Mouse (Mus musculus): ENCODE measurements around the gene Ccr9. TPM values are rescaled to one million over a fixed set of nuclear protein-coding genes. Genes with fewer than 3 reads are reported as not detected.
"Not testable (repeated sequence)": the region's sequence is repeated elsewhere in the genome, so short reads cannot be mapped to it uniquely, and the experiment has no call there.

Ccr9 gene
- polyA plus RNA-seq, 1 experiment from 2014 or later: 1.0 TPM

GRCm38 (mm10) chr9:123762886-123763285 lies 84.6 kb downstream of the Ccr9 start:
- Histone ChIP-seq H3K27me3 (no peaks in the 10 kb centered on the region), H3K36me3 (no peaks in the 10 kb centered on the region), H3K4me1 (0 out of 2 replicates have a peak, but pooled peaks cover 3% of the 10 kb centered on the region), H3K9me3 (no peaks in the 10 kb centered on the region), H3K4me3 (no peak overlapping the region), H3K27ac (no peak overlapping the region), H3K4me2 (no peak overlapping the region), H3K9ac (no peak overlapping the region)
- WGBS: 77% methylated on average over 4 of the region's 4 CpGs
- ATAC-seq (ENCODE audit: borderline replicate concordance, extremely low read depth, low FRiP score, low TSS enrichment): no peak

- Histone ChIP-seq H3K4me2 (no peak overlapping the region), H3K4me3 (no peak overlapping the region), H3K27ac (no peak overlapping the region), H3K27me3 (no peaks in the 10 kb centered on the region), H3K9me3 (no peaks in the 10 kb centered on the region), H3K36me3 (no peaks in the 10 kb centered on the region), H3K9ac (no peak overlapping the region), H3K4me1 (0 out of 2 replicates have a peak, but pooled peaks cover 3% of the 10 kb centered on the region)
- 67% methylated on average over 3 of the region's 3 CpGs for WGBS
- no peak for ATAC-seq (ENCODE audit: borderline replicate concordance, extremely low read depth, low FRiP score, low TSS enrichment)
Observed at GRCm38 (mm10) chr9:123763771-123764170, 85.5 kb downstream of the Ccr9 start.

- no peak for ATAC-seq (ENCODE audit: borderline replicate concordance, extremely low read depth, low FRiP score, low TSS enrichment)
- 69% methylated on average over 3 of the region's 3 CpGs for WGBS
- H3K27me3 ChIP-seq: no peaks in the 10 kb centered on the region
Observed at GRCm38 (mm10) chr9:123766996-123767395, 88.8 kb downstream of the Ccr9 start.

GRCm38 (mm10) chr9:123768443-123768842 lies 90.2 kb downstream of the Ccr9 start:
- Histone ChIP-seq H3K27me3 (no peaks in the 10 kb centered on the region), H3K4me2 (no peak overlapping the region), H3K4me1 (no peaks in the 10 kb centered on the region), H3K4me3 (no peak overlapping the region), H3K9me3 (no peaks in the 10 kb centered on the region), H3K9ac (no peak overlapping the region), H3K36me3 (no peaks in the 10 kb centered on the region), H3K27ac (no peak overlapping the region)
- ATAC-seq (ENCODE audit: borderline replicate concordance, extremely low read depth, low FRiP score, low TSS enrichment): no peak
- 74% methylated on average over 1 of the region's 1 CpGs for WGBS

More at GRCm38 (mm10) chr9:123766996-123767395, 88.8 kb downstream of the Ccr9 start:
- Histone ChIP-seq H3K4me1 (0 out of 2 replicates have a peak, but pooled peaks cover 3% of the 10 kb centered on the region), H3K9me3 (no peaks in the 10 kb centered on the region), H3K4me2 (no peak overlapping the region), H3K36me3 (no peaks in the 10 kb centered on the region), H3K4me3 (no peak overlapping the region), H3K9ac (no peak overlapping the region), H3K27ac (no peak overlapping the region)

GRCm38 (mm10) chr9:123769532-123769931 lies 91.3 kb downstream of the Ccr9 start:
- Histone ChIP-seq H3K9me3 (no peaks in the 10 kb centered on the region), H3K36me3 (no peaks in the 10 kb centered on the region), H3K4me3 (no peak overlapping the region), H3K4me1 (no peaks in the 10 kb centered on the region), H3K4me2 (no peak overlapping the region), H3K9ac (no peak overlapping the region), H3K27me3 (no peaks in the 10 kb centered on the region), H3K27ac (no peak overlapping the region)
- WGBS: 24% methylated on average over 6 of the region's 6 CpGs
- no peak for ATAC-seq (ENCODE audit: borderline replicate concordance, extremely low read depth, low FRiP score, low TSS enrichment)

DNA sequence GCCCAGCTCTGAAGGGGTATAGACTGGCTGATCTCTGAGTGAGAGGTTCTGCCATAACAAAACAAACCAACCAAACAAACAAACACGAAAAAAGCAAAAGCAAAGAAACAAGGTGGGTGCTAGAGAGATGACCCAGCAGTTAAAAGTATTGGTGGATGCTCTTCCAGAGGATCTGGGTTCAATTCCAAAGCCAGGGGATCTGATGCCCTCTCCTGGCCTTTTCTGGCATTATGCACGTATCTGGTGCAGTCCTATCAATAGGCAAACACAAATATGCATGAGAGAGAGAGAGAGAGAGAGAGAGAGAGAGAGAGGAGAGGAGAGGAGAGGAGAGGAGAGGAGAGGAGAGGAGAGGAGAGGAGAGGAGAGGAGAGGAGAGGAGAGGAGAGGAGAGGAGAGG lies 95.1 kb downstream of the Ccr9 start:
- H3K4me1 ChIP-seq; H3K27me3 ChIP-seq; ATAC-seq (ENCODE audit: borderline replicate concordance, extremely low read depth, low FRiP score, low TSS enrichment); H3K4me2 ChIP-seq; H3K9me3 ChIP-seq; H3K27ac ChIP-seq; H3K36me3 ChIP-seq; H3K4me3 ChIP-seq; H3K9ac ChIP-seq: not testable (repeated sequence)
- WGBS: 25% methylated on average over 2 of the region's 2 CpGs

DNA sequence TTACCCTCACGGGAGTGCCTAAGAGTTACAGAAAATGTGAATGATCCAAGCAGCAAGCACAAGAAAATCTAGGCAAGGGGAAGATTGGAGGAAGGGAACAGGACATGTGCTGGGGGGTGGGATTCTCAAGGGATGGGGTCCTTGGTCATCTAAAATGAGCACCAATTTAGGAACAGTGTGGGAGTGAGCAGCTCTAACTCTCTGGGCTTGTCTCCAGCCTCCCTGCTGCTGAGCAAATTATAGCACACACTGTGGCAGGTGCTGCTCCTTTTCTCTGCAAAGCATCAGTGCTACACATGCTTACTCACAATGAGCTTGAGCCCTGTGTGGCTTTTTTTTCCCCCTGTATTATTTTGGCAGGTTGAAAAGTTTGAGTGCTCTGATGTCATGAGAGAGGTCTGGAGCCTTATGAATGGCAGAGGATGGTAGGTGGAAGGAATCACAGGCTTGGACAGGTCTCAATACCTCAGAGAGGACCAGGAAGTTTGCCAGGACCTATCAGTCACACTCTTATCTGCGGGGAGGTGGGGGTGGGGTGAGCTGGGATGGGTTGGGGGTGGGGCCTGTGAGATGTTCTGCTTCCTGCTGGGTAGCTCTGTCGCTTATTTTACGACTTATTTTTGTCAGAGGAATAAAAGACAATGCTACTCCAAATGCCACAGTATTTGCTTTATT lies 110.8 kb downstream of the Ccr9 start:
- Histone ChIP-seq H3K36me3 (peaks cover 27% of the 10 kb centered on the region), H3K9ac (no peak overlapping the region), H3K4me3 (no peak overlapping the region), H3K9me3 (no peaks in the 10 kb centered on the region), H3K27me3 (no peaks in the 10 kb centered on the region), H3K4me2 (no peak overlapping the region), H3K27ac (no peak overlapping the region), H3K4me1 (no peaks in the 10 kb centered on the region)
- ATAC-seq (ENCODE audit: borderline replicate concordance, extremely low read depth, low FRiP score, low TSS enrichment): no peak
- WGBS: 70% methylated on average over 4 of the region's 4 CpGs

GRCm38 (mm10) chr9:123796174-123796573 lies 117.9 kb downstream of the Ccr9 start:
- no peak for ATAC-seq (ENCODE audit: borderline replicate concordance, extremely low read depth, low FRiP score, low TSS enrichment)
- no peak overlapping the region for H3K4me3 ChIP-seq
- no peak overlapping the region for H3K4me2 ChIP-seq
- H3K9me3 ChIP-seq: no peaks in the 10 kb centered on the region
- no peaks in the 10 kb centered on the region for H3K4me1 ChIP-seq
- no peak overlapping the region for H3K9ac ChIP-seq
- 44% methylated on average over 3 of the region's 3 CpGs for WGBS
- peaks cover 43% of the 10 kb centered on the region for H3K36me3 ChIP-seq
- H3K27me3 ChIP-seq: no peaks in the 10 kb centered on the region
- no peak overlapping the region for H3K27ac ChIP-seq

DNA sequence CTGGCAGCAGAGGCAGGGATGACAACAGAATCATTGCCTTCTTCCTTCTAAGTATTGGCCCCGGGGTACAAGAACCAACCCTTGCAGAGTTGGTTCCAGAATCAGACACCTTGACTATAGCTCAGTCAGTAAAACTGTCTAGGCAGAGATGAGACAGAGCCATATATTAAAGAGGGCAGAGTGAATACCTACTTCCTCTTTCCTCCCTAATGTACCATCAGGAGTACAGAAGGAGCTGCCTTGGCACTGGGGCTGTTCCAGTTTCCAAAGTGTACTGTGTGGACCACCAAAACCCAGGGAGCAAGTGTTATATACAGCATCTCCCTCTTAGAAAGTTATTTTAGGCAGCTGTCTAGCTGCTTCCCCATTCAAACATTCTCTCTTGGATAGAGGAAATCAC lies 123.3 kb downstream of the Ccr9 start:
- Histone ChIP-seq H3K27me3 (no peaks in the 10 kb centered on the region), H3K27ac (no peak overlapping the region), H3K4me3 (no peak overlapping the region), H3K36me3 (peaks cover 16% of the 10 kb centered on the region; the same call in 1 of the 2 replicates), H3K4me1 (no peaks in the 10 kb centered on the region), H3K9ac (no peak overlapping the region), H3K9me3 (no peaks in the 10 kb centered on the region), H3K4me2 (no peak overlapping the region)
- WGBS: 86% methylated on average over 1 of the region's 1 CpGs
- ATAC-seq (ENCODE audit: borderline replicate concordance, extremely low read depth, low FRiP score, low TSS enrichment): no peak

- no peaks in the 10 kb centered on the region for H3K4me1 ChIP-seq
- no peak overlapping the region for H3K4me2 ChIP-seq
- 91% methylated on average over 2 of the region's 2 CpGs for WGBS
- no peak overlapping the region for H3K9ac ChIP-seq
- no peak overlapping the region for H3K4me3 ChIP-seq
- H3K36me3 ChIP-seq: peaks cover 15% of the 10 kb centered on the region; the same call in 1 of the 2 replicates
- H3K27me3 ChIP-seq: no peaks in the 10 kb centered on the region
- no peak for ATAC-seq (ENCODE audit: borderline replicate concordance, extremely low read depth, low FRiP score, low TSS enrichment)
- no peaks in the 10 kb centered on the region for H3K9me3 ChIP-seq
- no peak overlapping the region for H3K27ac ChIP-seq
Observed at GRCm38 (mm10) chr9:123802421-123802820, 124.2 kb downstream of the Ccr9 start.

DNA sequence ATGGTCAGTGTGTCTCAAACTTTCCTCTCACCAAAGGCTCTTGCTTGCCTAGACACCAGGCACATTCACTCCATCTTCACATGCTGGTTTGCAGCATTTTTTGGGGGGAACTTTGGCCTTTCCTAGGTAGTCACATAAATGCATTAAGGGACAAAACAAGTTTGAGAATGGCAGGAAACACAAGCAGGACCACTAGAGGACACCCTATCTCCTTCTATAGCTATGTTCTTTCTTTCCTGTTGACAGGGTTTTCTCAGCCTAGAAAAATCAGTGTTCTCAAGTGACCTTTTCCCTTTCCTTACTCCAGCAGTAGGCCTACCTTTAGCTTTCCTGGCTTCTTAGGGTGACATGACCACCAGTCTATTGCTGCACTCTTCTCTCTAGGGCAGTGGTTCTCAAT lies 124.7 kb downstream of the Ccr9 start:
- Histone ChIP-seq H3K27ac (no peak overlapping the region), H3K36me3 (peaks cover 14% of the 10 kb centered on the region; the same call in 1 of the 2 replicates), H3K4me3 (no peak overlapping the region), H3K4me1 (no peaks in the 10 kb centered on the region), H3K27me3 (no peaks in the 10 kb centered on the region), H3K9me3 (no peaks in the 10 kb centered on the region), H3K9ac (no peak overlapping the region), H3K4me2 (no peak overlapping the region)
- no peak for ATAC-seq (ENCODE audit: borderline replicate concordance, extremely low read depth, low FRiP score, low TSS enrichment)

GRCm38 (mm10) chr9:123805241-123805640 lies 127.0 kb downstream of the Ccr9 start:
- no peaks in the 10 kb centered on the region for H3K9me3 ChIP-seq
- H3K4me1 ChIP-seq: no peaks in the 10 kb centered on the region
- H3K27ac ChIP-seq: no peak overlapping the region
- H3K27me3 ChIP-seq: no peaks in the 10 kb centered on the region
- H3K4me2 ChIP-seq: no peak overlapping the region
- peaks cover 12% of the 10 kb centered on the region; the same call in 1 of the 2 replicates for H3K36me3 ChIP-seq
- no peak for ATAC-seq (ENCODE audit: borderline replicate concordance, extremely low read depth, low FRiP score, low TSS enrichment)
- 89% methylated on average over 2 of the region's 2 CpGs for WGBS
- H3K9ac ChIP-seq: no peak overlapping the region
- no peak overlapping the region for H3K4me3 ChIP-seq
